Mouse (Mus musculus) fat pad, adult 2 months (tissue): ENCODE measurements around the gene Il16.

Experiments used
- DNase-seq: peaks from one replicate; pipeline ENCODE4 v3.0.0-alpha.2; 2011; ENCODE audit warnings: low read depth, low spot score; ENCODE audit errors: extremely low read depth

Gene Il16

DNA sequence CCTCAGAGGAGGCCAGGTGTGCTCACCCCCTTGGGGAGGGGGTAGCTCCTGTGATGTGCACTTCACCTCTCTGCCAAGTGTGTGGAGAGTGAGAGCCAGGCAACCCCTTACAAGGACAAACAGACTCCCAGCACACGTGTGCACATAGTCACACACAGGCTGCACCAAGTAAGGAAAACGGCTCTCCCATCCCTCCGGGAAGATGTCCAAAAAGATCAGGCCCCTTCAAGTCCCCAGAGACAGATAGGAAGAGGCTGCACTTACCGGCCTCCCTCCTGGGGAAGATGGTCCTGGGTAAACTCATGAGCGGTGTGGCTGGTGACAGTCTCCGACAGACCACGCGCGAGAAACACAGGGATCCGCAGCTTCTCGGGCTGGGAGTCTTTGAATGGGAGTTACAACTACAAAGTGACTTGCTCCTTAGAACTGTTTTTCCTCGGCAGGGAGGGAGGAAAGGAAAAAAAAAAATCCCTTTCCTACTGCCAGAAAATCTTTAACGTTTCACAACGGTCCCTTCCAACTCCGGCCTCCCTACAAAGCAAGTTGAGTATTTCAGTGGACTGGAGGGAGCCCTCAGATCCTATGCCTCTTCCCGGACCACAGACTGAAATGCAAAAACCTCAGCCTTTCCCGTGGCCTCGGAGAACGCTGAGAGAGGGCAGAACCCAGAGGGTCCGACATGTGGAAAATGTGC lies at the start of gene Il16:
Gene Il16, minus strand, starts transcription at position 314 of the 694 bp plus-strand sequence.
- DNase-seq, result no peak

- DNase-seq, result no peak
Observed at GRCm38 (mm10) chr7:83794705-83795104, 49.2 kb upstream of the Il16 start, which contains the start of gene Cfap161. TSS of gene Cfap161 (minus strand) at chr7:83794880.

DNA sequence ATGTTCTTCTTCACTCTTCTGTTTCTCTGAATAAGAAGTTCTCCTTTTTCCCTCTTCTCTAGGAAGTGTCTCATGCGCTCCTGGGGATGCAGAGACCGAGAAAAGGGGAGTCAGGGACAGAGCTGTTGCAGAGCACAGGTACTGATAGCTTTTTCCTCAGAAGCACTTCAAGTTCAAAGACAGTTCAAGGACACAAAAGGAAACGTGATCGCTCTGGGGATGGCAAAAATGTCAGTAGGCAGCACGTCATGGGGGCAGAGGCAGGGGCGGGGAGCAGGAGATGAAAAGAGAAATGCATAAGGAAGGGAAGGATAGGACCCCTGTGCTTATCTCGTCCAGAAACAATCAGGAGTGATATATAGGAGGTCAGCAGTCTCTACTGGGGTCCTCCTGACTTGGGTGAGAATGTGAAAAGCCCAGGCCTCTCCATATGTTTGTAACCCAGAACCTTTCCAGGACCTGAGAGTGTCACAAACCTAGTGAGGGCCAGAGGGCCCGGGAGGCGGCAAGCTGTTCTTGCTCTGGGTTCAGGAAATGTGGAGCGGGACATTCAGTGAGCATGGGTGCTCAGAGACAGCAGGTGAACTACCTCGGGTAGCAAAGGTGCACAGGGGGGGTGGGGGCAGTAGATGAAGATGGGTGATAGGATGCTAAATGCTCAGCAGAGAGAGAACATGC lies 48.6 kb upstream of the Il16 start:
- no peak for DNase-seq

DNA sequence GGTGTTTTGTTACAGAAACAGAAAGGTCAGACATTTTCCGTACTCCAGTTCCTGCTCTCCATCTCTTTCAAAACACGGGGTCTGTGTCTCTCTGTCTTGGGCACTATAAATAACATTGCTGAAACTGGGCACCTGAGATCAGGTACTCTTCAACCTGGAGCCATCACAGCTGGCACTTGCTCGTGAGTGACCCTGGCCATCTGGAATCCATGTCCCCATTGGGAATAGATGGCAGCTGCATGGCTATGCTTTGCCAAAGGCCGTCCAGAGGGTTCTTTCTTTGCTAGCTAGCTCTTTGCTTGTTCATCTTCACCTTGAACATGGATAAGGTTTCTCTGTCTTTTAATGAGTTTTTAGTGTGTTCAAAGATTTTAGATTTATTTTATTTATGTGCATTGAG lies 35.4 kb upstream of the Il16 start:
- no peak for DNase-seq

- no peak for DNase-seq
Observed at GRCm38 (mm10) chr7:83780026-83780425, 34.5 kb upstream of the Il16 start.

DNA sequence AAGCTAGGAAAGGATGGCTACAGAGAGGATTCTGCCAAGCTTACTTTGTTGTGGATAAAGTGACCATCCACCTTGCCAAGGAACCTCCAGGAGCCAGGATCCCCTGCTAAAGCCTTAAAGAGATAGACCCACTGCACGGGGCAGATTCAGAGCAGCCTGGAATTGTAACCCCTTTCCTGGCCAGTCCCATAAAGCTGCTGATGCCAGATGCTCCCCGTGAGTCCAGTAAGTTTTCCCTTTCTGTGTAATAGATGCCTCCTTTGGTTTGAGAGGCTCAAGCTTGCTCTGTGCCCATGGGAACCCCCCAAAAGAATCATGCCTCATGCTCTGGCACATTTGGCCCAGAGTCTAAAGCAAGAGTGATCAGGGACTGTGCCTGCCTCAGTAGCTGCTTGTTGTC lies 33.5 kb upstream of the Il16 start:
- no peak for DNase-seq

DNA sequence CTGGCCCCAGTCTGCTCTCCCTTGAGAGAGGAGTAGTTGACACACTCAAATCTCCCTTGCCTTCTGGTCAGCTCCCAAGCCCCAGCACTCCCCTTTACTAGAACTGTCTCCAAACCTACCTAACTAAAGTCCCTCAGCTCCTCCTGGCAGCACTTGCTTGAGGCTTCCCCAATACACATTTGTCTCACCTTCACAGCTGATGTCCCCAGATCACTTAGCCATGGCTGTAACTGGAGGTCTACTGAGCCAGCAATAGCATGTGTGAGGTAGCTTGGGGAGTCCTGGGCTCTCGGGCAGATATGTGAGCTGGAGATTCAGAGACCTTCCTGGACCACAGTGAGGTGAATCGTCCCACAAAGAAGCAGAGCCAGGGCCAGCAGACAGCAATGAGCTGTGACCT lies 33.0 kb upstream of the Il16 start:
- no peak for DNase-seq

DNA sequence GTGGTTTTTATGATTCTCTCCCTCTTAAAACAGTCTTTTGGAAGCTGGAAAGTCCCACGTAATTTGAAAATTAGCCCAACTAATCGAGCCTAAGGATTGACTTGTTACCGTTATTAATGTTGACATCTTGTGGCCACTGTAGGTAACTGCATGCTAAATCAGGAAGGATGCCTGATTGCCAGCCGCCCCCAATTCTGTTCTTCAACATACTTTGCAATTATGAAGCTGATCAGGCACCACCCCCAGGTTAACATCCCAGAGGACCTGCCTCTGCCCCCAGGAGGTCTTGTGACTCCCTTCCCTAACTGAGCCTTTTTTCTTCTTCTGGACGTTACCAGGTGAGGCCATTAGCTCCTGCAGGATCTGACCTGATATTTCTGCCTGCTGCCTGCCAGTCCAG lies 29.2 kb upstream of the Il16 start:
- no peak for DNase-seq

- no peak for DNase-seq
Observed at GRCm38 (mm10) chr7:83763674-83764073, 18.1 kb upstream of the Il16 start.

DNA sequence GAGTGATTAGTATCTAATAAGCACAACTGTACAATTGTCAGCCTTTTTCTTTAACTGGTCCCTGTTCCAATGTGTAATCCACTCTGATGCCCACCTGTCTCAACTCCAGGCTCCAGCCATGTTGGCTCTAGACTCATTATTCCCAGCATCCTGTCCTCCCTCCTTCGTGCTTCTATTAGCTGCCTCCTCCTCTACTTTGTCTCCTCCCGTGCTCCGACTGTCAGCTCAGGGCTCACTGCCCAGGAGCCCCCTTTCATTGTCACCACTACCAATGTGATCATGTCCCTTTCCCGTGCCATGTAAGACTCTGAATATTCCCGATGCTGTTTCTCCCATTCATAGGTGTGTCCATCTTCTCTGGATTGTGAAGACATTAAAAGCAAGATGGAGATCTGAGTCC lies 16.8 kb upstream of the Il16 start:
- no peak for DNase-seq

GRCm38 (mm10) chr7:83751055-83751454 lies 5.5 kb upstream of the Il16 start:
- DNase-seq, result no peak

GRCm38 (mm10) chr7:83748405-83748804 lies 2.9 kb upstream of the Il16 start:
- DNase-seq, result no peak

- no peak for DNase-seq
Observed at GRCm38 (mm10) chr7:83746107-83746687, 671 bp upstream of the Il16 start.

DNA sequence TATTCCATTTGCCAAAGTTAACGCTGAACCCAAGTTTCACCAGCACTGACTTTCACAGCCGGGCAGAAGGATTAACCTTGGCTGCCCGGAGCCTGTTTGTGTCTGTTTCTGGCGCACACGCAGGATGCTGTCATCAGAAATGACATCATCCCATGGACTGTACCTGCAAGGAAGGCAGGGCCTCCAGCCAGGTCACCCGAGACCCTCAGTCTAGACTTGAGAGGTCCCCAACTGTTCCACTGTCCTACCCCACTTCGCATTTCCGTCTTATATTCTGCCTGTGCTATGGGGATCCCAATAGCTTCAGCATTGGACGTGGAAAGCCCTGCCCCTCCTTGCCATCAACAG lies 487 bp downstream of the Il16 start:
- DNase-seq, result no peak

- no peak for DNase-seq
Observed at GRCm38 (mm10) chr7:83744250-83744649, 1.3 kb downstream of the Il16 start.

GRCm38 (mm10) chr7:83742690-83743089 lies 2.8 kb downstream of the Il16 start:
- DNase-seq, result no peak

GRCm38 (mm10) chr7:83742026-83742425 lies 3.5 kb downstream of the Il16 start:
- no peak for DNase-seq

GRCm38 (mm10) chr7:83739680-83740310 lies 5.7 kb downstream of the Il16 start:
- no peak for DNase-seq

GRCm38 (mm10) chr7:83738623-83739462 lies 6.7 kb downstream of the Il16 start:
- DNase-seq, result no peak

DNA sequence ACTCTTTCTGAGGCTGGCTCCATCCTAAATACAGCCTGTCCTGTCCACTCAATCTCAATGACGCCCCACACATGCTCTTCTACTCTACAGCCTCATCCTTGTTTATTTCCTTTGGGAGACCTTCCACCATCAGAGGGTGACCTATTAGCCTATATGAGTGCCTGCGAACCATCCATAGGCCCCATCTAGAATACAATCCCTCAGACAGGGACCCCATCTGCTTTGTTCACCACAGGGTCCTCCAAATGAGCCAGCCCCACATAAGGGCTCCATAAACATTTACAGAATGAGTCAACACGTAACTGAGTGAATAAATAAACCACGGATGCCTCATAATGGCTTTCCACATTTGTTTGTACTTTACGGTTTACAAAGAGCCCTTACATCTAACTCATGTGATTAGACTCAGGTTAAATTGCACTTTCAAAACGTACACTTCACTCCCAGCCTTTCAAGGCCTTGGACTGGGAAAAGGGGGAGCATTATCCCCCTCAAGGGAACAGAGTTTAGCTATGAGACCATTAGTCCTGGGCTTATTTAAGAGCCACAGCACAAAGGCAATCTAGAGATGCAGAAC lies 7.5 kb downstream of the Il16 start:
- no peak for DNase-seq
